Mouse (Mus musculus): ENCODE data around the gene Sbk3.

DNA sequence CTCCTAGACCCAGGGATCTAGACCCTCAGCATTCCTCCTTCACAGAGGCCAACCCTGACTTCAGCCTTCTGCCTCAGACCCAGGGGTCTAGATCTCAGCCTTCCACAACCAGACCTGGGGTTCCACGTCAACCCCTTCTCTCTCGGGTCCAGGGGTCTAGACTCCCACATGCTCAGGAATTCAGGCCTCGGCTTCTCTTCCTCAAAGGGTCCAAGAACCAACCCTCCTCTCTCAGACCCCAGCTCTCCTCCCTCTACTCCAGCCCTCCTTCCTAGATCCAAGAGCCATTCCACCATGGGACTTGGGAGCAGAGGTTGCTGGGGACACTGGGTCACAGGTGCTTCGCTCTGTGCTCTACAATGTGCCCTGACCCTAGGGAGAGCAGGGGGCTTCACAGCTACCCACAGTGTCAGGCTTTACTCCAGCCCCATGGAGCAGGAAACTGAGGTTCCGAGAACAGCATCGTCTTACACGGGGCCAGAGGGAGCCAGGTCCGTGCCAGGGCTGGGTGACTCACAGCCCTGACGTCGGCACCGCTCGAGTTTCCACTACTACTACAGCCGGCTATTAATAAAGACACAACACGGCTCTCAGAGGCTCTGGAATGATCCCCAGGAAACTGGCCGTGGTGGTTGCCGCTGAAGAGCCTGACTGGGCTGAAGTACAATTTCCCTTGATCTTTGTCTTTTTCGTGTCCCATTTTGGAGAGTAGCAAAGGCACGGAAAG, 1.5 kb upstream of the Sbk3 start:
- TF ChIP-seq POLR2A (IDR thresholded peaks at IDR 0.05; ENCODE audit: borderline replicate concordance, control insufficient read depth, low read depth, low read length) = no peak
- no peak for TF ChIP-seq CTCF (IDR thresholded peaks at IDR 0.05; ENCODE audit: control insufficient read depth, insufficient read depth, low read length)

Data from bone marrow, adult 2 months (tissue).